Mouse (Mus musculus): Measurements from ENCODE around the gene Ptges2.
A peak's percentile ranks its signal among the peaks of the same experiment; 100 is the strongest.

Gene Ptges2

DNA sequence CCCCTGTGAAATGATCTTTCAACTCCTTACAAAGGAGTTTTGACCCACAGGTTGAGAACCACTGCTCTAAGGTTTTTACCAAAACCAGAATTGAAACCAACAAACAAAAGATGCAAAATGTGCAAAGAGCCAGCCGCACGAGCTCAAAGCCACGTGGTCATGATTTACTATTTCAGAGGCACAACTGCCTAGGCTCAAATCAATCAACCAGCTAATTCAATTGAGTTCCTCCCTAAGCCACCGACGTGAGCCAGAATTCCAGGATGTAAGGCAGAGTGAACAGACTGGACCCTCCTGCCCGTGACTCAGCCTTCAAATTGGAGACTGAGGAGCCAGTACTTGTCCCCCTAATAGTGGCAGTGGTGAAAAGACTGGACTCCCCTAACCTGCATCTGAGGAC is 43.5 kb downstream of the Ptges2 start:
- no peak for DNase-seq (ENCODE audit: low spot score in 2 of 2)

DNA sequence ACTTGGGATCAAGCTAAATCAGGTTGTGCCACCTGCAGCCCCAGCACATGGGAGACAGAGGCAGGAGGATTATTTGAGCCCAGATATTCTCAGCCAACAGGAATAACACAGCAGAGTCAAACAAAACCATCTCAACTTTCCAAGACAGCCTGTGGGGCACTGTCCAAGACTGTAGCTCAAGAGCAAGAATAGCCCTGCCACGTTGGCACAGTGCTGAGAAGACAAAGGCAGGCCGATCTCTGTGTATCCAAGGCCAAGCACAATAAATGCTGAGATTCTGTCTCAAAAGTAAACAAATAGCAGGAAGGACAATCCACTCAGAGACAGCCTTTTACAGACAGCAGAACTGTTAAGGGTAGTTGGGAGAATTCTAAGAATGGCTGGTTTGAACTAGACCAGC is 44.5 kb downstream of the Ptges2 start:
- no peak for DNase-seq (ENCODE audit: low spot score in 2 of 2)

DNA sequence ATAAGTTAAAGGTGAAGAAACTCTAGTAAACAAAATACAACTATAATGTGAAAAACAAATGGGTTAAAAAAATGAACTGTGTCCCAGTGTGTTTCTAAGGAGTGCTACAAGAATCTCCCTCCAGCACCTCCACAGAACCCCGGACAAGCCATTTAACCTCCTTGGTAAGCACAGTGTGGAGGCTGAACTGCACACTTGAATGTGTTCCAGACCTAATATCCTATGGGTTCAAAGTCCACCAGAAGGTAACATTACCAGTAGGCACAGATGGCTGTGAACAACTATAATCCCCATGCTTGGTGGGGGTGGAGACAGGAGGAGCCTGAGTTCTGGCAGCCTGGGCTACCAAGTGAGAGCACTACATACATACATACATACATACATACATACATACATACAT is 44.9 kb downstream of the Ptges2 start:
- no peak for DNase-seq (ENCODE audit: low spot score in 2 of 2)

DNA sequence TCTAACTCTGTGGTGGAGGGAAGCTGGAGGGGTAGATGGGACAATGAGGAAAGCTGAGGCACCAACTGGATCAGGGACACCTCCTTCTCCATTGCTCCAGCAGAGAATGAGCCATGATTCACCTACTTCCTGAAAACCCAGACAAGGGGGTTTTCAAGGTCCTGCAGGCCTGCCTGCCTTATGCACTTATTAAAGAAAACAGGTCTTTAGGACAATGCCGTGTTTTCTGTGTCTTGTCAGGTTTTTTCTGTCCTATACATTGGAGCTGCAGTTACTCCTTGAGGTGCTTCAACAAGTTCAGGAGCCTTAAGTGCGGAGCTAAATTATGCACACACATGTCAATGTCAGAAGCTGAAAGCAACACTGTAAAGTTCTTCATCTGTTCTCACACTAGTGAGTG is 45.9 kb downstream of the Ptges2 start:
- no peak for DNase-seq (ENCODE audit: low spot score in 2 of 2)

DNA sequence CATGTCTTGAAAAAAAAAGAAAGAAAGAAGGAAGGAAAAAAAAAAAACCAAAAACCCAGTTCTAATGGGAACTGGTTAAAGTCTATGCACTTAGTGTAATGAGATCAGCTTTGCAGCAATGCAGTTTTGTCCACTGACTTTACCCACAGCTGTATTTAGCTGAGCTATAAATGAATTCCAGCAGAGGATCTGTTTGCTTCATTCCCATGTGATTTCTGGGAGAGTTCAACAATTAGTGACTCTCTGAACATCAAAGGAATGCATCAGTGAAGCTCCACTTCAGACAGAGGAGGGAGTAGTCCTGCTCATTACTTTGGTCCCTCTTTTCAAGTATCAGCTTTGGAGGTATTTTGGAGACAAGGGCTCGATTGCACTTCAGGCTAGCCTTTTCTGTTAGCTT is 49.8 kb downstream of the Ptges2 start:
- DNase-seq (ENCODE audit: low spot score in 2 of 2), result no peak

DNA sequence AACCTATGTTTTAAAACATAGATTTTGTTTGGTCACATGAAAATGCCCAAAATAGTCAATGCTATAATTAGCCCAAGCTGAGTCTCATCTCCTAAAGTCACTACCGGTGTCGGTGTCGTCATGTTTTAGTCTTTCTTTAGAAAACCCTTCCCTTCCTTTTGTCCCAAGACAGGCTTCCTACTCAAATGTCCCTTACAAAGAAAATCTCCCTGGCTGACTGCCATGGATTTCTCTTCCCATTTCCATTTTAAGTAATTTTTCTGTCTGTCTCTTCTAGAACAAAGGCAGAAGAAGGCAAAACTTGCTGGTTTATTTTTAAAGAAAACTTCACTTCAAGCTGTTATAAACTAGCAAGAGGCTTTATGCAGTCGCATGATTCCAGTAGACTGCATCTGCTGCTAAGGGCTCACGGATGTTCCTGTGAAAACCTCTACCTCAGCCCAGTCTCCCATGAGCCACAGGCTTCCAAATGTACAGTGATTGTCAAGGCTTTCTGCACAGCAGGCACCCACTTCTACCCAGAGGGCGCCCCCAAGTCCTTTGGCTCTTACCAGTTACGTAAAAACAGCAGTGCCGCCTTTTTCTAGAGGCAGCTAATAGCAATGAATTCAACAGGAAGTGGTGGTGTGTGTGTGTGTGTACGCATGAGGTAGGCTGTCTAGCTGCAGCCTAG is 51.7 kb downstream of the Ptges2 start:
- DNase-seq (ENCODE audit: low spot score in 2 of 2), result peak; percentile 54 to 60

DNA sequence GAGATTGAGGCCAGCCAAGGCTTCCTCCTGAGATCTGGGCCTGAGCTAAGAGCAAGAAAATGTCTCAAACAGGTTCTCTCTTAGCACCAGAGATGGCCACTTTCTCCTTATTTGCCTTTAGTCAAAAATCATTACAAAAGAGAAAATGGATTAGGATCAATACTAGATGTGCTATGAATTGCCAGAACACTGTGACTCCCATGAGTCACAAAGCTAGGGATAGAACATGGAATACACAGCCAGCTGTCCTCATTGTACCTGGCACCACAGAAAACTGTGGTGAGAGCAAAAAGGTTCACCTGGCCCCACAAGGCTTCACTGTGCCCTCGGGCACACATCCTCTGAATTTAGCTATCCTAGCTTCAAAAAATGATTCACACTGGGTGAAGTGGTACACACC is 52.8 kb downstream of the Ptges2 start:
- no peak for DNase-seq (ENCODE audit: low spot score in 2 of 2)

DNA sequence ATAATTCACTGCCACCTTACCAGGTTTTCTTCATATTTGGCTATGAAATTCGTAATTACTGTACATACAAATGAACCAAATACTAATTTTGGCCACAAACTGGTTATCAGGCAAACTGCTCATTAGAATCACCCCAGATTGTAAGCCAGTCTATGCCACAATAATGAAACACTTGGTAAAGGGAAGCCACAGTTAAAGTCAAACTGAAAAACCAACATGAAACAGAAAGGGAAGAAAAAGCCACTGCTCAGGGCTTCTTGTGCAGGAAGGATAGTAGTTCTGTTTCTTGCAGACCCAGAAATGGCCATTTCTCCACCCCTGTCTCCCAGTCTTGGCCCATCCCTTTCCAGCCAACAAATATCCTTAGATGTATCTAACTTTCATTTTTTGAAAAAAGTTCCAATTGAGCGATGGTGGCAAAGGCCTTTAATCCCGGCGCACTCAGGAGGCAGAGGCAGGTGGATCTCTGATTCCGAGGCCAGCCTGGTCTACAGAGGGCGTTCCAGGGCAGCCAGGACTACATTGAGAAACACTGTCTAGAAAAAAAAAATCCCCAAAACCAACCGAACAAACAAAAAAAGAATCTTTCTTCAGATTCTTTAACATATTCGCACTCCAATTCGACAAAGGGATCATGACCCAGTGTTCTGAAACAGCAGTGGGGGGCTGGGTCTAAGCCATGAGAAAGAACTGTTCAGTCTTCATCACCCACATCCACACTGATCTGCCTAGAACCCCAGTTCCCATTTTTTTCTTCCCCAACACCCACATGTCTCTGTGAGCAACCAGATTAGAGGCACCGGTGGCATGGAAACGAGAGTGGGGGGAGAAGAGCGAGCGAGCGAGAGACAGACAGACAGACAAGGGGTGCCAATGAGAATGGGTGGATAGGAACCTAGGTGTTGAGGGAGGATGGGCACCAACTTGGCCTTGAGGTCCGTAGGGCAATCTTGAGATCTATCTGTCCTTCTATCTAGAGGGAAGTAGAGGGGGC is 54.4 kb downstream of the Ptges2 start, which contains the start of gene Naif1:
Naif1 (plus strand) TSS at position 697 of the 994 bp plus-strand sequence.
- DNase-seq (ENCODE audit: low spot score in 2 of 2), result peak; percentile 34 to 53

DNA sequence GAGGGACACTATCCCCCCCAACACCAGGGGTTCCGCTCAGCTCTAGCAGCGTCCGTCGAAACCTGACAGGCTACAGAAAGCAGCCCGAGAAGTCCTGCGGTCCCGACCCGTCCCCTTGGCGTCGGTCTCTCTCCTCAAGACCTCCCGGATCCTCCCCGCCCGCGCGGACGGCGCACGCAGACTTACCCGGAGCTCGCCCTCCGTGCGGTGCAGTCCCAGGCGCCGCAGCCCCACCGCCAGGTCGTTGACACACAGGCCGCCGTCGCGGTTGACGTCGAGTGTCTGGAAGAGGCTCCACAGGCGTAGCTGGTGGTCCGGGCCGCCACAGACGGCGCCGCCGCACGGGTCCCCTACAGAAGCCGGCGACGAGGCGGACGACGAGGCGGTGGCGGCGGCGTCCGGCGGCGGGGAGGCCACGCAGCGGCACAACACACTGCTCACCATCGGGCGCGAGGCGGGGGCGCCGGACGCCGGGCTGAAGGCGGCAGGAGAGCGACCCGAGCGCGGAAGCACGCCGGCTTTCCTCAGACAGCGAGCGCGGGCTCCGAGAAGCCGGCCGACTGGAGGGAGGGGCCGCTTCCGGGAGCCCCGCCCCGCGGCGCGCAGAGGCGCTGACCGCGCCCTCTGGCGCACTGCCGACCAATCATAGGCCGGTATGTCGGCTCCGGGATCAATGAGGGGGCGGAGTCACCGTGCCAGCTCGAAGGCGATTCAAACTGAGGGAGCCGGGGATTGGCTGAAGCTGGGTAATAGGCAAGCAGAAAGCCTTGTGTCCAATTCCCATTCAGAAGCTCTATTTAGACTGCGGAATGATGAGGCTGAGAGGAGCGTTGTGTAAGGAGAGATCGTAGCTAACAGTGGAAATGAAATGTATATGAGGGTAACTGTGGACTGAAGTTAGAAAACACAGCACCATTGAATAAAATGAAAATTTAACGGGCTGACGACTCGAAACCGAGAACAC is 55.5 kb downstream of the Ptges2 start, which contains the start of gene Slc25a25:
Slc25a25 (minus strand) TSS at position 565 of the 964 bp plus-strand sequence.
- DNase-seq (ENCODE audit: low spot score in 2 of 2), result peak; percentile 97 to 98

DNA sequence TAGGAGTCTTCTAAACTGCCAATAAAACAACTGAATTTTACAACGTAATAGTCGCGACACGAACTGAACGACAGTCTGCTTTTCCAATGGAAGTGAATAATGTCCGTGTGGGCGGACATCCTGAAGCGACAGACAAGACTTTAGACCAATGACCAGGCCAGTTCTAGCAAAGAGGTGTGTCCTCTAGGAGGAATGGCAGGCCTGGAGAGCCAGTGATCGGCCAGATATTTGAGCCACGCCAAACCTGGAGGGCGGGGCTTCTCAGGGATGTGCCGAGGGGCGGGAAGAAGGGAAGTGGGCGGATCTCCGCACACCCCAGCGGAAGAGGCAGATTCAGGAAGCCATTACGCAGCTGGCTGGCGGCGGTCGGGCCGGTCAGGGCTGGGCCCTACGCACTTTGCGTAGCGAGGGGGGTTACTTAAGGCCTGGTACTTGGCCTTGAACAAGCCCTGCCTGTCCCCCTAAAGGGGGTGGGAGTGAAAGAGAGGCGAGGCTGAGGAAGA is 56.2 kb downstream of the Ptges2 start:
- DNase-seq (ENCODE audit: low spot score in 2 of 2), result peak; percentile 98 to 99

DNA sequence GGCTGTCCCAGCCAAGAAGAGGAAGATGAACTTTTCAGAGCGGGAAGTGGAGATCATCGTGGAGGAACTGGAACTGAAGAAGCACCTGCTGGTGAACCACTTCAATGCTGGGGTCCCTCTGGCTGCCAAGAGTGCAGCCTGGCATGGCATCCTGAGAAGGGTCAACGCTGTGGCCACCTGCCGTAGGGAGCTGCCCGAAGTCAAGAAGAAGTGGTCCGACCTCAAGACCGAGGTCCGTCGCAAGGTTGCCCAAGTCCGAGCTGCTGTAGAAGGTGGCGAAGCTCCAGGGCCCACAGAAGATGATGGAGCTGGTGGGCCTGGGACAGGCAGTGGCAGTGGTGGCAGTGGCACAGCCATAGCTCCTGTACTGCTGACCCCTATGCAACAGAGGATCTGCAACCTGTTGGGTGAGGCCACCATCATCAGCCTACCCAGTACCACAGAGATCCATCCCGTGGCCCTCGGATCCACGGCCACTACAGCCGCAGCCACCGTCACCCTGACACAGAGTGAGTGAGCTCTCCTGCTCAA is 56.8 kb downstream of the Ptges2 start:
- DNase-seq (ENCODE audit: low spot score in 2 of 2), result no peak

DNA sequence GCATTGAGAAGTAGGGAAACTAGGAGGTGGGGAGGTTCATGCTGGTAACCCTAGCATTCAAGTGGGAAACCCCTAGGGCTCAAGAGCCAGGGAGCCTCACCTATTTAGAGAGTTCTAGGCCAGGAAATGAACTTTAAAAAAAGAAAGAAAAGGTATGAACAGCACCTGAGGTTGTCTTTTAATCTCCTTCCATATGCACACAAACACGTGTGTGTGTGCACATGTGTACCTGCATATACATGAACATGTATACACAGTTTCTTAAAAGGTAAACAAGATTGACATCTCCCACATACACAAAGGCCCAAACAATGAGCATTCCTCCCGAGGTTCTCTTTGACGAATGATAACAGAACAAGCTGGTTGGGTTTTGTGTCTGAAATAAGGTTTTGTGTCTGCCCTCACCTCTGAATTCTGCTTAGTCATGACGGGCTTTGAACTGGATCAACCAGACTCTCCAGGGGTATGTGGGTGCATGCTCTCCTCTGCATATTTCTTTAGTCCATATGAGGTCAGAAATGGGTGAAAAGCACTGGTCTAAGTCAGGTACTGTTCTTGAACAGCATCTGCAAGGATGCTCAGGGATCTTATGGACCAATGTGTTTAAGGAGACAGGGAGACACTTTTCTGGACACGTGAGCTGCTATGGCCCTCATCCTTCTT is 58.1 kb downstream of the Ptges2 start:
- DNase-seq (ENCODE audit: low spot score in 2 of 2), result no peak

DNA sequence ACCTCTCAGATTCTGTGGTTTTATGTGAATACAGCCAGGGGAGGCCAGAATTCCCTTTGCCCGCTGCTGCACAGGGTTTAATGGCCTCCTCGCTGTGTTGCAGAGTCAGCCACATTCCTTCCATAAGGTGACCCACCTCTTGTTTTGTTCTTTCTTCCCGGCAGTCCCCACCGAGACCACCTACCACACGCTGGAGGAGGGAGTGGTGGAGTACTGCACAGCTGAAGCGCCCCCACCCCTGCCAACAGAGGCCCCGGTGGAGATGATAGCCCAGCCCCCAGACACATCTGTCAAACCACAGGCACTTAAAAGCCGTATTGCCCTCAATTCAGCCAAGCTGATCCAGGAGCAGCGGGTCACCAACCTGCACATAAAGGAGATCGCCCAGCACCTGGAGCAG is 58.9 kb downstream of the Ptges2 start:
- DNase-seq (ENCODE audit: low spot score in 2 of 2), result no peak

DNA sequence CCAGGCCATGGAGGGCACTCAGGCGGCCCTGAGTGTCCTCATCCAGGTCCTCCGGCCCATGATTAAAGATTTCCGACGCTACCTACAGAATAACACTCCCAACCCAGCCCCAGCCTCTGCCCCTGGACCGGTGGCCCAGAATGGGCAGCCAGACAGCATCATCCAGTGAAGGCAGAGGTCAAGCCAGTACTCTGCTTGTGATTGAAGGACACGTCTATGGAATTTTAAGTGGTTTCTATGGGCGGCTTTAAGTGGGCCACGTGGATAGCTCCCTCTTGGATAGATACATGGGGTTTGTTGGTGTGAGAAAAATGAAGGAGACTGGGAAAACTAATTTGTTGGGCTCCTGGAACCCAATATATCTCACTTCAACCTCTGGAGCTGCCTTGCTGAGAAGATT is 59.4 kb downstream of the Ptges2 start:
- DNase-seq (ENCODE audit: low spot score in 2 of 2), result no peak

All from frontal cortex, postnatal 36 days (tissue).